Comparison of ENCODE assay signal across 26 mouse cellular contexts in the genomic region with DNA sequence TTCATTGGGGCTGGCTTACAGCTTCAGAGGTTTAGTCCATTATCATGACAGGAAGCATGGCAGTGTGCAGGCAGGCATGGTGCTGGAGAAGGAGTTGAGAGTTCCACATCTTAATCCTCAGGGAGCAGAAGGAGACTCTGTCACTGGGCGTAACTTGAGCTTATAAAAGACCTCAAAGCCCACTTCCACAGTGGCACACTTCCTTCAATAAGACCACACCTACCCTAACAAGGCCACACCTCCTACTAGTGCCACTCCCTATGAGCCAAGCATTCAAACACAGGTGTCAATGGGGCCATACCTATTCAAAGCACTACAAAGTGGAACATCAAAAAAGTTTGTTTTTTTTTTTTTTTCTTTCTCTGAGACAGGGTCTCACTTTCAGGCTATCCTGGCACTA.
"Had no signal": no experiment of that assay in that cellular context is flagged by ENCODE, and none has a peak within 500 bp of the region (broad histone marks: within the 10 kb centered on the region; RNA-seq: fewer than 3 reads in every experiment).

No protein-coding gene starts in this region.

- H3K36me3 ChIP-seq: heart, embryonic 13.5 days; heart, embryonic 15.5 days; hindbrain, embryonic 13.5 days; hindbrain, embryonic 15.5 days; kidney, embryonic 15.5 days; limb, embryonic 10.5 days; limb, embryonic 12.5 days had no signal

- H3K4me1 ChIP-seq: hindbrain, embryonic 13.5 days; hindbrain, embryonic 15.5 days had no signal

- ATAC-seq: hindbrain, postnatal 0 days; intestine, embryonic 16.5 days had no signal

- H3K27me3 ChIP-seq: heart, embryonic 13.5 days; heart, embryonic 15.5 days; hindbrain, embryonic 13.5 days; hindbrain, embryonic 15.5 days; kidney, embryonic 15.5 days; limb, embryonic 12.5 days had no signal

- DNase-seq: gastrocnemius, adult 2 months; gastrocnemius, postnatal 10 days; gastrocnemius, postnatal 25 days; heart, adult 2 months; heart, postnatal 14 days; heart, postnatal 36 days; kidney, adult 11 months; kidney, adult 2 months; kidney, adult 9 months; kidney, postnatal 14 days; kidney, postnatal 36 days; liver had no signal

- H3K9me3 ChIP-seq: heart, embryonic 13.5 days; heart, embryonic 15.5 days; hindbrain, embryonic 13.5 days; hindbrain, embryonic 15.5 days; kidney, embryonic 15.5 days; limb, embryonic 10.5 days; limb, embryonic 12.5 days had no signal

- H3K4me2 ChIP-seq: heart, embryonic 11.5 days; heart, embryonic 13.5 days; heart, embryonic 15.5 days; hindbrain, embryonic 13.5 days; hindbrain, embryonic 15.5 days; kidney, embryonic 15.5 days; limb, embryonic 12.5 days; liver, embryonic 11.5 days had no signal

- H3K9ac ChIP-seq: heart, embryonic 13.5 days; heart, embryonic 15.5 days; hindbrain, embryonic 13.5 days; hindbrain, embryonic 15.5 days; kidney, embryonic 15.5 days; limb, embryonic 12.5 days had no signal

- H3K27ac ChIP-seq: gastrocnemius, adult 2 months; heart, adult 2 months; heart, embryonic 13.5 days; hindbrain, embryonic 13.5 days; hindbrain, embryonic 15.5 days; hindbrain, postnatal 0 days; kidney, embryonic 15.5 days; kidney, postnatal 0 days; layer of hippocampus, adult 2 months; limb, embryonic 10.5 days; limb, embryonic 12.5 days had no signal

- H3K4me3 ChIP-seq: gastrocnemius, adult 2 months; heart, adult 2 months; heart, embryonic 13.5 days; heart, embryonic 15.5 days; hindbrain, embryonic 13.5 days; hindbrain, embryonic 15.5 days; kidney, embryonic 15.5 days; layer of hippocampus, adult 2 months; left cerebral cortex, adult 2 months; limb, embryonic 10.5 days; limb, embryonic 12.5 days had no signal
